Mouse (Mus musculus): ENCODE measurements around the gene Aunip. TPM values are rescaled to one million over a fixed set of nuclear protein-coding genes. Genes with fewer than 3 reads are reported as not detected.

The Aunip gene
- total RNA-seq (2017) = 15.8 and 34.0 TPM in 2 replicates

DNA sequence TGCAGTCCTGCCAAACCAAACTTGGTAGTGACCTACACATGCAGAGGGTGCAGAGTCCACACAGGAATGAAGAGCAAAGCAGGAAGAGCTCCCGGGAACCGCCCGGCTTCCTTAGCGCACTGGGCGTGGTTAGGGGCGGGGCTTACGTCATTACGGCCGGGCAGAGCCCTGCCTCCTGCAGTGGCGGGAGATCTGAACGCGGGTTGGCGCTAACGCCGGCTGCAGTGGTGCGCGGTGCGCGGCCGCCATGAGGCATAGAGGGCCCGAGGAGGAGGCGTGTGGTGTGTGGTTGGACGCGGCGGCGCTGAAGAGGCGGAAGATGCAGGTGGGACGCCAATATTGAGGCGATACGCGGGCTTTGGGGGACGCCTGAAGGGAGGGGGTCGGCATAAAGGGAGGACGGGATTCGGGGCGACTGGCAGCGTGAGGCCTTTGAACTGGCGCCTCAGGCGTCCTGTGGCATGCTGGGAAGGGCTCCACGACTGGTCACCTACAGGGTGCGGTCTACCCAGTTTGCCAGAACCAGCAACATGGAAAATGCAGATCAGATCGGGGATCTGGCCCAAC is at the start of gene Aunip:
TSS of gene Aunip (plus strand) at position 155 of the 567 bp plus-strand sequence.
- ATAC-seq (replicated peaks in 1 of 2; ENCODE audit: insufficient read depth in 1 of 2, low FRiP score in 2 of 2, low TSS enrichment in 1 of 2, low read depth in 1 of 2, poor library complexity in 2 of 2, severe bottlenecking in 2 of 2) = peak; percentile 86 to 89

DNA sequence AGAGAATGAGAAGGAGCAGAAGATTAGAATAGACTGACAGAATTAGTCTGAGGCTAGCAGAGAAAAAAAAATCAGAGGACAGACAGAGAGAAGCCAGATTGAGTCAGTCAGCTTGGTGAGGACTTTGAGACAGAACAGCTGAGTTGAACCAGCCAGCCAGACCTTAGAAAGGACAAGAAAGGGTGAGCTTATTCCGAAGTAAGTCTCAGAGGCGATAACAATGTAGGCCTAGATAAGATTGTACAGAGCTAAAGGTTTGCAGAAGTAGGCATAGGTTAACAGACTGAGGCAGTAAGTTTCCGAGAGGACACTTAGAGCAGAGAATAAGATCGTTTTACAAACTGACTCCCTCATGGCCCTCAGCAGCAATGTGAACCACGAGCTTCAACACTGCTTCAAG is 49.5 kb upstream of the Aunip start:
- ATAC-seq (replicated peaks in 1 of 2; ENCODE audit: insufficient read depth in 1 of 2, low FRiP score in 2 of 2, low TSS enrichment in 1 of 2, low read depth in 1 of 2, poor library complexity in 2 of 2, severe bottlenecking in 2 of 2) = no peak

DNA sequence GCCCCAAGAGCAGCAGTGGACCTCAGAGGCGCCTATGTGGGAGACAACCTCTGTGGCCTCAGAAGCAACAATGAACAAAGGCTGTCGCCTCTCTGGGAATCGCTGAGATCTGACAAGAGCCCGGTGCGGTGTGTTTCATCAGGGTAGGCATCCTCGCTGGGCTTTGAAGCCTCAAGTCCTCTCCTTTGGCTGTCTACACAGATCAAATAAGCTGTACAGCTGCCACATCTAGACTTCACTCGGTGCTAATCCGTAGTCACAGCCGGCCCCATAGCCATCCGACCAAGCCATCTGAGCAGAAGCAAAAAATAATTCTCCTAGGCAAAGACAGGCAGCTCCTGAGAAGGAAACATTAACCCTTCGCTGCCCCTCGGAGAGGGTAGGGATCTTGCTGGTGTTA is 45.0 kb upstream of the Aunip start:
- ATAC-seq (replicated peaks in 1 of 2; ENCODE audit: insufficient read depth in 1 of 2, low FRiP score in 2 of 2, low TSS enrichment in 1 of 2, low read depth in 1 of 2, poor library complexity in 2 of 2, severe bottlenecking in 2 of 2) = no peak

DNA sequence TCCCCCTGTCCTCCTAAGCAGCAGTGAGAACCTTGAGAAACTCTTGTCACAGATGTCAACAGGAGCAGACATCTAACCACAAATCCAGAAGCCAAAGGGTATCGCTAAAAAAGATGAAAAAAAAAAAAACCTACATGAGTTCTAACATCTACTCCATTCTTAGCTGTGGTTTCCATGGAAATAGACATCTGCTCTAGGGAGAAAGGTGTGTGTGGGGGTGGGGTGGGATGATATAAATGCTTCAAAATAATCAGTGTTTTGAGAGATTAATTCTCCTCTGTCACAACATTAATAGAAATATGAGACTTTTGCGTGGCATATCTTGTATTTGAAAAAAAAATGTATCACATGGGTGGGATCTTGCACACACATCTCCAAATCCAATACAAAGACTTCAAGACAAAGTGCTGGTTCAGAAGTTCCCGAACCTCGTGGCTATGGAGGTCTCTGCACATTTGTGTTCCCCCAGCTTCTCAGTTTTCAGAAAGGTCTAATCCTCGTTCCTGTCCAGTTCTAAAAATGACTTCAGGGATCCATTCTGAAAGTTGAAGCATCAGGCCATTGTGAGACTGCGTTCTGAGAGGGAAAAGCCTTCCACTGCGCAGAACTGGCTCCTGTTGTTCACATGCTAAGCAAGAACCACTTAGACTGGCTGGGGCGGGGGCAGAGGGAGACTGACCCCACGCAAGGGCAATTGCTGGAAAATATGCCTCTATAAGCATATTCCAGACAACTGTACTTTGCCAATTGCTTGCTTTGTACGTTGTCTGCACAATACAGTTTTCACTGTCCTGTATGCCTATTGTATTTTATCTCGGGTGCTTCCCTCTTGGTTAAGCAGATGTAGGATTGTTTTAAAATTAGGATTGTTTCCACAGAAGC is 44.2 kb upstream of the Aunip start:
- no peak for ATAC-seq (replicated peaks in 1 of 2; ENCODE audit: insufficient read depth in 1 of 2, low FRiP score in 2 of 2, low TSS enrichment in 1 of 2, low read depth in 1 of 2, poor library complexity in 2 of 2, severe bottlenecking in 2 of 2)

DNA sequence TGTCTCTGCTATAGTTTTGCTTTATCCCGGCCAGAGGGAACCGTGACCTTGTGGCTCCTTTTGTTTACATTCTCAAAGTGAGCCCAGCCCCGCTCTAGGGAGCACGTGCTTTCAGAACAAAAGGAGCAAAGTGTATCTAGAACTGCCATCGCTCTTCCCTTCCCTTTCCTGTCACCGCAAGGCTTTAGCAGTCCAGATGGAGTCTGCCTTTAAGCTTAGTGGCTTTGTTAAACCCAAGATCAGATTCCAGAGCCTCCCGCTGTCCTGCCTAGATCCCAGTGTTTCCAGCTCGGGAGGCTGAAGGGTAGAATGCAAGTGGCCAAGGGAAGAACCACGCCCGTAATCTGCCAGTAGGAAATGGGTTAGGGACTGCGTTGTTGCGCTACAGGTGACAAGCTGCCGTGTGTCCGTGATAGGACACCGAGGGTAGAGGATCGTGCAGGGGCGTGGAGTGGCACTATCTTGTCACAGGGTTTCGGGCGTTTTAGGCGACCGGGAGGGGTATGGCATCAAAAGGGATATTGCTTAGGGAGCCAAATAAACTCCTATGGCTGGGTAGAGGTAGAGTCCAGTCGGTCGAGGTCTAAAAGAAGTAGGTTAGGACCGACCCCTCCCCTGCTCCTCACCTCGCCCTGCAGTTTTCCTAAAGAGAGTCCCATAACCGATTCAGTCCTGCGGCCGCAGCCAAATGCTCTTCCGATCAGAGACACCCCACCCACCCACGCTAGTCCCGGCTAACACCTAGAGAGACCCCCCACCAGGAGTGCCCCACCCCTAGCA is 43.2 kb upstream of the Aunip start:
- 0 out of 4 replicates have a peak, but pooled peaks of 1 of the 2 experiments have one; percentile 22 for ATAC-seq (replicated peaks in 1 of 2; ENCODE audit: insufficient read depth in 1 of 2, low FRiP score in 2 of 2, low TSS enrichment in 1 of 2, low read depth in 1 of 2, poor library complexity in 2 of 2, severe bottlenecking in 2 of 2)

DNA sequence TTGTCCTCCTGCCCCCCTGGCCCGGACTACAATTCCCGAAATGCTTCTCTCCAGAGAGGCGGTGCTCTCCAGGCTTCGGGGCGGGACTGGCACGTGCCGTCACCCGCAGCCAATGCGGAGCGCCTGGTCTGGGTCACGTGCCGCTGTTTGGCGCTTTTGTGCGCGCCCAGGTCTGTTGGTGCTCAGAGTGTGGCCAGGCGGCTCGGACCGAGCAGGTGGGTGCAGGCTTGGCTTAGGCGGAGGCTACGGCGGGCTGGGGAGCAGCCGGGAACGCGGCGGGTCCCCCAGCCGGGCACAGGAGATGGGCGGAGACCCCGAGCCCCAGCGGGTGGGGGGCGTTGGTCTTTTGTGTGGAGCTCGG is 42.6 kb upstream of the Aunip start, which contains the start of gene Stmn1:
TSS of gene Stmn1 (plus strand) at position 106 of the 361 bp plus-strand sequence.
- peak; percentile 93 to 95 for ATAC-seq (replicated peaks in 1 of 2; ENCODE audit: insufficient read depth in 1 of 2, low FRiP score in 2 of 2, low TSS enrichment in 1 of 2, low read depth in 1 of 2, poor library complexity in 2 of 2, severe bottlenecking in 2 of 2)

DNA sequence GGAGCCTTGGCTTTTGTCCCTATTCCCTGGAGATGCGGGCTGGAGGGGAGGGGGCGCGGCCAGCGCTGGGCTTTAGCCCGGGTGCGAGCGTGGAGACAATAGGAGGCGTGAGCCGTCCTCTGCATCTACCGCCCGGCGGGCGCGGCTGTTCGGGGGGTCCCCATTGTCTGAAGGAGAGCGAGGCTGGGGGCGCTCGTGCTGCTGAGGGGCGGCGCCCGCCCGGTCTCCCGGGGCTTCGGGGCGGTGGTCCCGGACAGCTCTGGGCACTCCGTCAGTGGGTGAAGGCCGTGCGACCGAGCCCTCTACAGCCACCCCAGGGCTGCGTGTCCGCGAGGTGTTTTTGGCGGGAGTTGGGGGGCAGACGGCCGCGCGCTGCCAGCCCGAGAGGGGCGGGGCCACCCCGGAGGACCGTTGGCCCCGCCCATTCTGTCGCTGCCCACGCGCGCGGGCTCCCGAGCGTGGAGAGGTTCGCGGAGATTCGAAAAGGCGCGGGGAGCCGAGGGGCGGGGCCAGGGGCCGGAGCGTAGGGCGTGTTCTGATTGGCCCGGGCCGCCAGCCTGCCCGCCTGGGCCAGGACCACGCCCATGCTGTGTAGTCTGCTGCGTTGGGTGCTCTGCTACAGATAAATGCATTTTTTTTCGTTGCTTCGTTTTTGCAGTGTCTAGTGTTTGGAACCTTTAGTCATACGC is 42.1 kb upstream of the Aunip start:
- peak; percentile 80 to 88 for ATAC-seq (replicated peaks in 1 of 2; ENCODE audit: insufficient read depth in 1 of 2, low FRiP score in 2 of 2, low TSS enrichment in 1 of 2, low read depth in 1 of 2, poor library complexity in 2 of 2, severe bottlenecking in 2 of 2)

DNA sequence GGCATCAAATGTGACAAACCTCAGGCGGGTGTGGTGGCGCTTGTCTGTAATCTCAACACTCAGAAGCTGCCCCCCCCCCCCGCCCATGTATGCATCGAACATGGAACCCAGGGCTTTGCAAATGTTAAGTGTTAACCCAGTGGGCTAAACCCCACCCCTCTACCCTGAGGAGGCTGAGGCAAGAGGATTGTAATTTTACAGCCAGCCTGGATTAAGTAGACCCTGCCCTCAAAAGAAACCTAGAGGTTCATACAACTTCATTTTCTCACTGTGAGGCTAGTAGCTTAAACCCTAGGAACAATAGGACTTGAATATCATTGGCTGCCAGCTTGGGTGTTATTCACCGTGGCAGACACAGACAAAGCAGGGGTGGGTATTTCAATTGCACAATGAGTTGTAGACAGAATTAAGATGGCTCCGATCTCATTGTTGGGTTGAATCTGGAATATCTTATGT is 41.4 kb upstream of the Aunip start:
- no peak for ATAC-seq (replicated peaks in 1 of 2; ENCODE audit: insufficient read depth in 1 of 2, low FRiP score in 2 of 2, low TSS enrichment in 1 of 2, low read depth in 1 of 2, poor library complexity in 2 of 2, severe bottlenecking in 2 of 2)

DNA sequence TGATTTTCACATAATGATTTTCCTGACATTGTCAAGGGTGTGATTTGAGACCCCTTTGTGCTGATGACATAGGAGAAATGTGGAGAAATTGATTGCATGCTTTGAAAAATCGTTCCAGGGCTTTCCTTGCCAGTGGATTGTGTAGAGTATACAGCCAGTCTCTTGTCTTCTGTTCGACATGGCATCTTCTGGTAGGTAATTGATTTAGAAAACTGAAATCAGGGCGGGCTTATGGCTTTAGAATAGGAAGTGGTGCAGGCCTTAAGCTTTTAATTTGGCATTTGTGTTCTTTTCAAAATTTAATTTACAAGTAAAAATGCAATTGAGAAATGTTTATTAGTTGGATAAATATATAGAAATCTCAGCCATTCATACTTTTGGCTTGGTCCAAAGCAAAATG is 40.8 kb upstream of the Aunip start:
- ATAC-seq (replicated peaks in 1 of 2; ENCODE audit: insufficient read depth in 1 of 2, low FRiP score in 2 of 2, low TSS enrichment in 1 of 2, low read depth in 1 of 2, poor library complexity in 2 of 2, severe bottlenecking in 2 of 2) = no peak

DNA sequence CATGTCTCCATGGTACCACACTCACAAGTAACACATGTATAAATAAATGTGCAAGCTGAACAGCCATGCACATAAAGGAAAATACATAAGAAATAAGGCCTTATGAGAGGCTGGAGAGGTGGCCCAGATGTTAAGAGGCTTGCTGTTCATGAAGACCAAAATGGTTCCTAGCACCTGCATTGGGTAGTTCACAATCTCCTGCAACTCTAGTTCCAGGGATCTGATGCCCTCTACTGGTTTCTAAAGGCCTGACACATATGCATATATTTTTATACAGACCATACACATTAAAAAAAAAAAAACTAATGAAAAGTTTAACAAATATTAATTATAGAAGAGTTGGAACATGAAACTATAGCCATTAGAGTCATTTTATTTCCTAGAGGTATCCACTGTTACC is 39.3 kb upstream of the Aunip start:
- ATAC-seq (replicated peaks in 1 of 2; ENCODE audit: insufficient read depth in 1 of 2, low FRiP score in 2 of 2, low TSS enrichment in 1 of 2, low read depth in 1 of 2, poor library complexity in 2 of 2, severe bottlenecking in 2 of 2) = no peak

DNA sequence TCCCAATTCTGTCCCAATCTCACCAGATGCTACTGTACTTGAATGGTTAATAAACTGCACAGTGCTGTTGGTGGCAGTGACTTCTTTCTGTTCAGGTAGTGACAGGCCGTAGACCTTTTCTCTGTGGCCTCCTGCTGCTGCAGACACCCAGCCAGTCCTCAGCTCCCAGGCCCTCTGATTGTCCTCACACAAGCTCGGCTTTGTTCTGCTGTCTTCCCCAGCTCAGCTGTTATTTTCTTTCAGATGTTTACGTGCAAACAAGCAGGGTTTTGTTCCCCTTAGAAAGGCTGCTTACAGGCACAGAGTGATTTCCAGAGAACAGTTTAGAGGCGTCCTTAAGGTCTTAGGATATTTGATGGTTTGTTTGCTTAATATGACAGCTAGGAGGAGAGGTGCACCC is 37.0 kb upstream of the Aunip start:
- ATAC-seq (replicated peaks in 1 of 2; ENCODE audit: insufficient read depth in 1 of 2, low FRiP score in 2 of 2, low TSS enrichment in 1 of 2, low read depth in 1 of 2, poor library complexity in 2 of 2, severe bottlenecking in 2 of 2) = no peak

DNA sequence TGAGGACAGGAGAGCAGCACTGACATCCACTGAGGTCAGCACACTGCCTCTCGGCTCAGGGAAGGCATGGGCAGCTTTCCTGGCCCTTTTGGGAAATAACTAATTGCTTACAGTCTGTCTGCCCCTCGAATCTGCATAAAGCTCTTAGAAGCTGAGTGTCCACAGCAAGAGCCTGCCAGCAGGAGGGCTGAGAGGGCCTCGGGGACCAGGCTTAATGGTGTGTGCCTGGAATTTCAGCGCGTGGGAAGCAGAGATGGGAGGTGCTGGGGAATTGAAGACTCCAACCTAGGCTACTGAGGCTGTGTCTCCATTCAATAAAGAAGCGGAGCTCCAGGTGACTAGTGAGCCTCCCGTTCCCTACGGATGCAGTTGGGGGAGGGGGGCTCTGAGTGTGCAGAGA is 36.6 kb upstream of the Aunip start:
- ATAC-seq (replicated peaks in 1 of 2; ENCODE audit: insufficient read depth in 1 of 2, low FRiP score in 2 of 2, low TSS enrichment in 1 of 2, low read depth in 1 of 2, poor library complexity in 2 of 2, severe bottlenecking in 2 of 2) = no peak

DNA sequence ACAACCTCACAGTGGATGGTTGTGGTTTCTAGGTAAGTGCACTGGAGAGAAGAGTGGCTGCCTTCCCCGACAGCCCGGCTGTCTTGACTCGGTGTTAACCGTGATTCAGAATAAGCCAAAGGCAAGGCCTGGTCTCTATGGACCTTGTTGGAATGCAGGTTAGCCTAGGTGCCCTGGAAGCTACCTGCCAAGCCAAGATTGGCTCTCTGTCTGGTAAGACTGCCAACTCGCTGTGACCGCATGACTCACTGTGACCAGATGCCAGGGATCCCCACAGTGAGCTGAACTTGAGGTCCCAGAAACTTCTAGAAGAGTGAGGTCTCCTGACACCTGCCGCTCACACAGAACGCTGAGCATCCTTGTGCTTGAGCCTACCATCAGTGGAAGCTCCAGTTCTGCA is 33.9 kb upstream of the Aunip start:
- no peak for ATAC-seq (replicated peaks in 1 of 2; ENCODE audit: insufficient read depth in 1 of 2, low FRiP score in 2 of 2, low TSS enrichment in 1 of 2, low read depth in 1 of 2, poor library complexity in 2 of 2, severe bottlenecking in 2 of 2)

DNA sequence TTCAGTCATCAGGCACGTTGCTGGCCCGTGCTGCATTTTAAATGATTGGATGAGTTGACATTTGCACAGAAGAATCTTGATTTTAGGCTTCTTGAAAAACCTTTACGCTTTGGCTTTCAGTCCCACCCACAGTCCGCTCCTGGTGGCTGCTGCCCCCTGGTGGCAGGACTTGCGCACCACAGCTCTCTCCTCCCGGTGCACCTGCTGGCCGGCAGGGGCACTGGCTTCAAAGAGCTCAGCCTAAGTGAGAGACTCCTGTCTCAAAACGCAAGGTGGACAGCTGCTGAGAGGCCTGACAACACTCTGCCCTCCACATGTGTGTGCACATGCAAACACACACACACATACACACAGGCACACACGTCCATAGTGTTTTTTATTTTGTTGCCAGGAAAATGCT is 32.8 kb upstream of the Aunip start:
- peak; percentile 87 to 88 for ATAC-seq (replicated peaks in 1 of 2; ENCODE audit: insufficient read depth in 1 of 2, low FRiP score in 2 of 2, low TSS enrichment in 1 of 2, low read depth in 1 of 2, poor library complexity in 2 of 2, severe bottlenecking in 2 of 2)

DNA sequence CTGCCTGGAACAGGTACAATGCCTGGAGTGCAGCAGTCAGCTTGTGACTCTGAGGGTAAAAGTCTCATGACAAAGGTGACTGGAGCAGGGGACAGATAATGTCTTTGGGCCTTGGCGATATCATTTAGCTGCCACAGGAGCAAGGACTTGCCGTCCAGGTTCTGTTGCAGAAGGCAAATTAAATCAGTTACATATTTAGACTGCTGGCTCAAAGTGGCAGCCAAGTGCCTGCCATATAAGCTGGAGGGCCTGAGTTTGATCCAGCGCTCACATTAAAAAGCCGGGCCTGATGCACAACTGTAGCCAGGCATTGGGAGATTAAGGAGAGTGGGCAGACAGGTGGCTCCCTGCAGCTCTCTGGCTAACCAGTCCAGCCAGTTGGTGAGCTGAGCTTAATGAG is 31.0 kb upstream of the Aunip start:
- ATAC-seq (replicated peaks in 1 of 2; ENCODE audit: insufficient read depth in 1 of 2, low FRiP score in 2 of 2, low TSS enrichment in 1 of 2, low read depth in 1 of 2, poor library complexity in 2 of 2, severe bottlenecking in 2 of 2) = no peak

DNA sequence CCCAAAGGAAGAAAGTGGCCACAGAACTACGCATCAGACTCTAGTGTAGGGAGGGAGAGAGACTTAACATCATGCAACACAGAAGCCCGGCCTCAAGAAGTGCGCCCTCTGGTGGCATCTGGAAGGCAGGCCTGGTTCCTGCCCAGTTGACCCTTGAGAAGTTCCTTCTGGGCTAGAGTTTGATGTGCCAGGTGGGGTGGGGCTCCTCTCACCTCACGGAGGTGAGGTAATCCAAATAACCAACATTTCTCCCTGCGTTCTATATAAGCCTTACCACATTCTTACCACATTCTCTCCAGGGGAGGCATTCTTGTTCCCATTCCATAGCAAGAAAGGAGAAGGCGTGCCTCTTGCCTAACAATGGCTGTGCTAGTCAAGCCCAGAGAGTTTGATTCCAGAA is 29.9 kb upstream of the Aunip start:
- ATAC-seq (replicated peaks in 1 of 2; ENCODE audit: insufficient read depth in 1 of 2, low FRiP score in 2 of 2, low TSS enrichment in 1 of 2, low read depth in 1 of 2, poor library complexity in 2 of 2, severe bottlenecking in 2 of 2) = peak; percentile 75 to 80

DNA sequence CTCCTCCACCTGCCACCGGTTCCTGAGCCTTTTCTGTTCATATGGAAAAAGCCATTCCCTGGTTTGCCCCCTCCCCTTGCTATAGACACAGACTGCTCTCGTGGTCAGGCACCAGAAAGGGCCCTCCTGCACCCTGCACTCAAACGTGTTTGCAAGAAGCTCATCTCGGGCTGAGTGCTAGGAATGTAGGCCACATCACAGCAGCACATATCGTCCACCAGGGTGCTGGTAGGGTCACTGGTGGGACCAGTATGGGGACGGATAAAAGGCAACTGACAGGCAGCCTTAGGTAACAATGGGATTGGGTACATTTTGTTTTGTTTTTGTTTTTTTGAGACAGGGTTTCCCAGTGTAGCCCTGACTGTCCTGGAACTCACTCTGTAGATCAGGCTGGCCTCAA is 29.5 kb upstream of the Aunip start:
- ATAC-seq (replicated peaks in 1 of 2; ENCODE audit: insufficient read depth in 1 of 2, low FRiP score in 2 of 2, low TSS enrichment in 1 of 2, low read depth in 1 of 2, poor library complexity in 2 of 2, severe bottlenecking in 2 of 2) = no peak

DNA sequence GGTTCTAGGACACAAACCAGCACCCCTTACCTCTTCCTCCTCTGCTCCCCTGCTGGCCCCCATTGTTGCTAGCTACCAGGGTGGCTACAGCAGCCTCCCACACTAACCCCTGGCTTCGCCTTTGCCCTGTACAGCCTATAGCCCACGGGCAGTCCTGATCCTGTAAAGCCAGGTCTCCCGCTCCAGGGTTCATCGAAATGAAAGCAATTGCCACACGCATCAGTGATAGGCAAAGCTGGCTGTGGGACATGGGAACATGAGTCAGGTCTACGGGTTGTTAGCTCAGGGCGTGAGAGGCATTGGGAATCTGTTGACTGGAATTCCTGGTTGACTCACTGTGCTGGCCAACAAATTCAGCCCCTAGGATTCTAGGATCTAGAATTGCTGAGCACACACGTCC is 28.4 kb upstream of the Aunip start:
- no peak for ATAC-seq (replicated peaks in 1 of 2; ENCODE audit: insufficient read depth in 1 of 2, low FRiP score in 2 of 2, low TSS enrichment in 1 of 2, low read depth in 1 of 2, poor library complexity in 2 of 2, severe bottlenecking in 2 of 2)

Data from hematopoietic stem cell, adult 5-6 weeks (primary cell).